10 mouse cellular contexts compared by ENCODE assay signal in genomic region chr17:49852183-49852582, GRCm38 (mm10).
A peak's percentile ranks its signal among the peaks of the same experiment; 100 is the strongest.
DNase-seq lines count a peak whose midpoint lies in the region; ATAC-seq and TF ChIP-seq lines count a peak whose summit lies in the region.
"Had no signal": no experiment of that assay in that cellular context is flagged by ENCODE, and none has a peak within 500 bp of the region (broad histone marks: within the 10 kb centered on the region; RNA-seq: fewer than 3 reads in every experiment).

No protein-coding gene starts in this region.

- H3K4me2 ChIP-seq in lung, embryonic 14.5 days: no peak overlapping the region
- no peak overlapping the region for H3K4me2 ChIP-seq in midbrain, embryonic 14.5 days (ENCODE audit: low read length)

- no peak overlapping the region for H3K27ac ChIP-seq in lung, embryonic 14.5 days (ENCODE audit: low read depth)
- H3K27ac ChIP-seq in heart, embryonic 10.5 days: peak overlapping the region; percentile 52
- H3K27ac ChIP-seq in midbrain, embryonic 14.5 days (replicated peaks; ENCODE audit: low read depth, low read length): no peak overlapping the region

- no peak for ATAC-seq in lung, embryonic 14.5 days (ENCODE audit: insufficient read depth)
- ATAC-seq in midbrain, embryonic 14.5 days (ENCODE audit: low FRiP score, low TSS enrichment): no peak

- no peaks in the 10 kb centered on the region for H3K4me1 ChIP-seq in lung, embryonic 14.5 days (ENCODE audit: insufficient read depth)
- H3K4me1 ChIP-seq in heart, embryonic 10.5 days: peaks cover 26% of the 10 kb centered on the region
- H3K4me1 ChIP-seq in midbrain, embryonic 14.5 days (ENCODE audit: control insufficient read depth, insufficient read depth, low read length): no peaks in the 10 kb centered on the region
- H3K4me1 ChIP-seq: megakaryocyte, embryonic 14.5 days had no signal

- 86% methylated on average over 3 of the region's 3 CpGs for WGBS in lung, embryonic 14.5 days
- 54% methylated on average over 3 of the region's 3 CpGs for WGBS in heart, embryonic 10.5 days
- WGBS in midbrain, embryonic 14.5 days: 90% methylated on average over 3 of the region's 3 CpGs

- no peaks in the 10 kb centered on the region for H3K27me3 ChIP-seq in lung, embryonic 14.5 days (ENCODE audit: insufficient read depth, low read length)
- no peaks in the 10 kb centered on the region for H3K27me3 ChIP-seq in heart, embryonic 10.5 days (ENCODE audit: insufficient read depth, poor library complexity, severe bottlenecking)
- no peaks in the 10 kb centered on the region for H3K27me3 ChIP-seq in midbrain, embryonic 14.5 days (ENCODE audit: control insufficient read depth, insufficient read depth, low read length)
- H3K27me3 ChIP-seq: megakaryocyte, embryonic 14.5 days had no signal

- H3K9ac ChIP-seq in lung, embryonic 14.5 days: no peak overlapping the region
- no peak overlapping the region for H3K9ac ChIP-seq in midbrain, embryonic 14.5 days (replicated peaks; ENCODE audit: low read length)

- no peak overlapping the region for H3K4me3 ChIP-seq in lung, embryonic 14.5 days (ENCODE audit: low read depth, low read length)
- no peak overlapping the region for H3K4me3 ChIP-seq in heart, embryonic 10.5 days
- H3K4me3 ChIP-seq in midbrain, embryonic 14.5 days (replicated peaks; ENCODE audit: low read depth, low read length): no peak overlapping the region
- H3K4me3 ChIP-seq: megakaryocyte, embryonic 14.5 days had no signal

- DNase-seq in cerebellum, adult 9-10 months: peak; percentile 12
- no peak for DNase-seq in cerebellum, adult 9-11 months
- DNase-seq in lung, embryonic 14.5 days: no peak
- no peak for DNase-seq in lung, postnatal 25 days (ENCODE audit: low spot score)
- no peak for DNase-seq in heart, embryonic 10.5 days (ENCODE audit: low spot score)
- peak; percentile 5 for DNase-seq in lung, postnatal 14 days
- no peak for DNase-seq in embryo, embryonic 9.5 days (ENCODE audit: extremely low spot score)
- no peak for DNase-seq in midbrain, embryonic 14.5 days
- DNase-seq: layer of hippocampus, postnatal 36 days had no signal

- no peaks in the 10 kb centered on the region for H3K9me3 ChIP-seq in lung, embryonic 14.5 days (ENCODE audit: low read depth, low read length)
- H3K9me3 ChIP-seq in heart, embryonic 10.5 days: no peaks in the 10 kb centered on the region
- H3K9me3 ChIP-seq in midbrain, embryonic 14.5 days (ENCODE audit: control insufficient read depth, low read length): no peaks in the 10 kb centered on the region

- no peaks in the 10 kb centered on the region for H3K36me3 ChIP-seq in lung, embryonic 14.5 days (ENCODE audit: insufficient read depth)
- no peaks in the 10 kb centered on the region for H3K36me3 ChIP-seq in heart, embryonic 10.5 days
- H3K36me3 ChIP-seq in midbrain, embryonic 14.5 days (ENCODE audit: control insufficient read depth, insufficient read depth, low read length): no peaks in the 10 kb centered on the region

- peak; percentile 38 for TF ChIP-seq CTCF in lung, embryonic 14.5 days (IDR thresholded peaks at IDR 0.05; ENCODE audit: low read depth)

Comparison
In these comparisons a context has a peak if more than half of its experiments do, and no peak if none do; other contexts are left out.
1. DNase-seq: peak in cerebellum, adult 9-10 months (single experiment) and lung, postnatal 14 days (single experiment); none in cerebellum, adult 9-11 months (single experiment), lung, embryonic 14.5 days (single experiment), lung, postnatal 25 days (single experiment), heart, embryonic 10.5 days (single experiment), embryo, embryonic 9.5 days (single experiment) and midbrain, embryonic 14.5 days (single experiment).